Mouse (Mus musculus) forebrain, embryonic 15.5 days (tissue): ENCODE data around the gene Ubr7. TPM values are rescaled to one million over a fixed set of nuclear protein-coding genes. Genes with fewer than 3 reads are reported as not detected.

Experiments used
- ATAC-seq: fragments of 200-750 bp; cut with Nextera tagmentation; replicated peaks from 2 replicates; pipeline ENCODE4 v1.8.0; 2017; ENCODE audit warnings: mild to moderate bottlenecking, moderate TSS enrichment, moderate library complexity
- H3K27ac ChIP-seq: fragments of 300-500 bp; sonication (generic); replicated peaks from 2 replicates; pipeline ENCODE4 v1.5.1; 2015; ENCODE audit warnings: mild to moderate bottlenecking, inconsistent platforms
- H3K27me3 ChIP-seq: fragments of 300-500 bp; sonication (generic); 2 replicates; pipeline ENCODE4 v1.6.1; 2015; ENCODE audit warnings: inconsistent platforms
- H3K36me3 ChIP-seq: fragments of 300-500 bp; sonication (generic); 2 replicates; pipeline ENCODE4 v1.6.1; 2015; ENCODE audit warnings: mild to moderate bottlenecking, inconsistent platforms
- H3K4me1 ChIP-seq: fragments of 300-500 bp; sonication (generic); 2 replicates; pipeline ENCODE4 v1.6.1; 2015; ENCODE audit warnings: inconsistent platforms
- H3K4me2 ChIP-seq: fragments of 300-500 bp; sonication (generic); replicated peaks from 2 replicates; pipeline ENCODE4 v1.6.1; 2015; ENCODE audit warnings: mild to moderate bottlenecking, inconsistent platforms
- H3K4me3 ChIP-seq: fragments of 300-500 bp; sonication (generic); 2 replicates; pipeline ENCODE4 v1.5.1; 2015; ENCODE audit warnings: mild to moderate bottlenecking, inconsistent platforms
- H3K9ac ChIP-seq: fragments of 300-500 bp; sonication (generic); replicated peaks from 2 replicates; pipeline ENCODE4 v1.6.1; 2015; ENCODE audit warnings: mild to moderate bottlenecking, inconsistent platforms
- H3K9me3 ChIP-seq: fragments of 300-500 bp; sonication (generic); 2 replicates; pipeline ENCODE4 v1.6.1; 2016; ENCODE audit warnings: inconsistent platforms
- WGBS: fragments of 180-500 bp; shearing (Covaris S2); methylation state at CpG from one replicate; pipeline ENCODE4 v1.1.7; 2015; ENCODE audit warnings: mixed read lengths; 5-methylcytosine and 5-hydroxymethylcytosine counted together
- polyA plus RNA-seq: library from polyadenylated mRNA; unstranded; fragments of >200 nt; fragmentation: Nextera tagmentation; extraction: Ambion mirVana; gene quantifications from 2 replicates; pipeline ENCODE4 v1.2.1, GENCODE M21; 2015

The Ubr7 gene
- polyA plus RNA-seq, 1 experiment from 2014 or later: 43.0 TPM

DNA sequence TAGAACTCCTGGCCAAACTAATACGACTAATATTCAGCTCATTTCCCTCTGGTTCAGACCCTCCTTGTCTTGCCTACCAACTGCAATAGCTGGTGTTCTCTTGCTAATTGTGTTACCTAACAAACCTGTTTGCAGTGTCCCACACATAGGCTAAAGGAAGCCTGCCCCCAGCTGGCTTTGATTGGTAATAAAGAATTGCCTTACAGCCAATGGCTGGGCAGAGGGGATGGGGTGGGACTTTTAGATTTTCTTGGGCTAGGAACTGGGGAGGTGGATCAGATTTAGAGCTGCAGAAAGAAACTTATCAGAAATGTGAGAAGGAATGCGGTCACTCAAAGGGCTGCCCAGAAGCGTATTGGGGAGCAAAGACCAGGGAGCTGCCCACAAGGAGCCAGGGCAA, 21.7 kb downstream of the Ubr7 start:
- Histone ChIP-seq H3K4me1 (no peaks in the 10 kb centered on the region), H3K9ac (no peak overlapping the region), H3K9me3 (no peaks in the 10 kb centered on the region), H3K27ac (no peak overlapping the region), H3K4me2 (no peak overlapping the region), H3K4me3 (no peak overlapping the region), H3K27me3 (no peaks in the 10 kb centered on the region), H3K36me3 (peaks cover 37% of the 10 kb centered on the region)
- 59% methylated on average over 3 of the region's 3 CpGs for WGBS
- no peak for ATAC-seq

- ATAC-seq: no peak
- no peaks in the 10 kb centered on the region for H3K4me1 ChIP-seq
- H3K4me2 ChIP-seq: no peak overlapping the region
- peaks cover 31% of the 10 kb centered on the region for H3K36me3 ChIP-seq
- 95% methylated on average over 5 of the region's 5 CpGs for WGBS
- no peaks in the 10 kb centered on the region for H3K9me3 ChIP-seq
- H3K9ac ChIP-seq: no peak overlapping the region
- H3K27ac ChIP-seq: no peak overlapping the region
- H3K27me3 ChIP-seq: no peaks in the 10 kb centered on the region
- no peak overlapping the region for H3K4me3 ChIP-seq
Measured at GRCm38 (mm10) chr12:102782841-102783240, 25.1 kb downstream of the Ubr7 start.

- Histone ChIP-seq H3K27me3 (no peaks in the 10 kb centered on the region), H3K36me3 (peaks cover 43% of the 10 kb centered on the region), H3K4me1 (no peaks in the 10 kb centered on the region)
Measured at GRCm38 (mm10) chr12:102784899-102785592, 27.3 kb downstream of the Ubr7 start.

GRCm38 (mm10) chr12:102785593-102785985, 27.8 kb downstream of the Ubr7 start:
- Histone ChIP-seq H3K9me3 (no peaks in the 10 kb centered on the region), H3K27me3 (no peaks in the 10 kb centered on the region), H3K36me3 (peaks cover 46% of the 10 kb centered on the region), H3K4me2 (no peak overlapping the region), H3K9ac (no peak overlapping the region), H3K27ac (no peak overlapping the region), H3K4me3 (no peak overlapping the region), H3K4me1 (no peaks in the 10 kb centered on the region)
- no peak for ATAC-seq
- WGBS: 84% methylated on average over 5 of the region's 5 CpGs

More at GRCm38 (mm10) chr12:102784899-102785592, 27.3 kb downstream of the Ubr7 start:
- WGBS: 91% methylated on average over 19 of the region's 19 CpGs
- Histone ChIP-seq H3K4me3 (no peak overlapping the region), H3K27ac (no peak overlapping the region), H3K9ac (no peak overlapping the region), H3K9me3 (no peaks in the 10 kb centered on the region), H3K4me2 (no peak overlapping the region)
- no peak for ATAC-seq

DNA sequence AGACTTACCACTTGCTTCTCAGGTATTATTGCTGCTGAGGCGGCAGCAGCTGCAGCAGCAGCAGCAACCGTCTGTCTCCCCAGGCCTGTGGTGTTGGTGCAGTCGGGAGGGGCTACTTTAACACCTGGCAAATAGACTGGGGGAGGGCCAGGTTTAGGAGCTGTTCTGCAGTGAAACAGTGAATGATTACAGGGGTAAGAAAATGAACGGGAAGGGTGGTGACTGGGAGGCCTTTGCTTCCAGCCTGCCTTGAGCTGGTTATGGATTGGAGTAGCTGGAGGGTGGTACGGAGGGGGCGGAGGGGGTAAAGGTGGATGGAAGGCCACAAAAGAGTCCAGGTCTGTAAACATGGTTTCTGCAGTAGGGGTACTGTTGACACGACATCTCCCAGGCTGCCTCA, 30.2 kb downstream of the Ubr7 start:
- Histone ChIP-seq H3K4me3 (no peak overlapping the region), H3K4me2 (no peak overlapping the region), H3K27ac (no peak overlapping the region), H3K36me3 (peaks cover 62% of the 10 kb centered on the region), H3K4me1 (no peaks in the 10 kb centered on the region), H3K27me3 (no peaks in the 10 kb centered on the region), H3K9me3 (no peaks in the 10 kb centered on the region), H3K9ac (no peak overlapping the region)
- ATAC-seq: no peak
- WGBS: 91% methylated on average over 7 of the region's 7 CpGs

DNA sequence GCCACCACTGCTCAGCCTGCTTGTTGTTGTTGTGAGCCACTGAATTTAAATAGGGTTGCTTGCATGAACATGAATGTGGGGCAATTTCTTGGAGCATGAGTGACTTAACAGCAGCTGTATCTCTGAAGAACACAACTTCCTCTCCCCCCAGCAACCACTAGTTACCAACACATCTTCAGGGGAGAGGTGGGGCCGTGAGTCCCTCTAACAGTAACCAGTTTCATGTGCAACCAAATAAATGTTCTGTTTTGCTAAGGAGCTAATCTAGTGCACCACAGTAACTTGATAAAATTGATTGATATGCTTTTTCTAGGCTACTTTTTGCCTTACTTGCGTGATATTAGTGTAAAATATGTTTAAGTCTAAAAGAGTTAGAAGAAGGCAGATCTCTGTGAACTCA, 41.8 kb downstream of the Ubr7 start:
- H3K4me2 ChIP-seq: no peak overlapping the region
- H3K4me1 ChIP-seq: no peaks in the 10 kb centered on the region
- H3K9me3 ChIP-seq: no peaks in the 10 kb centered on the region
- H3K36me3 ChIP-seq: peaks cover 8% of the 10 kb centered on the region; the same call in 1 of the 2 replicates
- no peaks in the 10 kb centered on the region for H3K27me3 ChIP-seq
- H3K27ac ChIP-seq: no peak overlapping the region
- ATAC-seq: no peak
- 100% methylated on average over 2 of the region's 2 CpGs for WGBS
- no peak overlapping the region for H3K4me3 ChIP-seq
- H3K9ac ChIP-seq: no peak overlapping the region

GRCm38 (mm10) chr12:102814858-102815257, 57.1 kb downstream of the Ubr7 start:
- Histone ChIP-seq H3K36me3 (peaks cover 15% of the 10 kb centered on the region), H3K4me3 (no peak overlapping the region), H3K4me1 (no peaks in the 10 kb centered on the region), H3K27ac (no peak overlapping the region), H3K9me3 (no peaks in the 10 kb centered on the region), H3K9ac (no peak overlapping the region), H3K27me3 (no peaks in the 10 kb centered on the region), H3K4me2 (no peak overlapping the region)
- no peak for ATAC-seq
- 82% methylated on average over 1 of the region's 1 CpGs for WGBS

DNA sequence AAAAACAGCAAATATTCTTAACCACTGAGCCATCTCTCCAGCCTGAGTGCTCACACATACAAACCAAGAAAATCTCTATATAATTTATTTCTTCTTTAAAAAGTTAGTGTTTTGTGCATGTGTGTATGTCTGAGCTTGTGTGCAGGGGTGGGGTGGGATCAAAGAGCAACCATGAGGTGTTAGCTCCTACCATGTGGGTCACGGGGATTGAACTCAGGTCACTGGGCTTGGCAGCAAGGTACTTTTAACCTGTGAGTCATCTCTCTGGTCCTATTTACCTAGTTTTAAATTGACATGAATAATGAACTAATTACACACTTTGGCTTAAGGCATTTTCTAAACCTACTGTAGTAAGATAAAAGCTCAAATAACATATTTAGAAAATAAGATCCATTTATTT, 68.6 kb downstream of the Ubr7 start:
- WGBS: 100% methylated on average over 1 of the region's 1 CpGs
- no peak overlapping the region for H3K9ac ChIP-seq
- no peaks in the 10 kb centered on the region for H3K27me3 ChIP-seq
- no peaks in the 10 kb centered on the region; the same call in 1 of the 2 replicates for H3K36me3 ChIP-seq
- ATAC-seq: no peak
- H3K9me3 ChIP-seq: no peaks in the 10 kb centered on the region
- no peaks in the 10 kb centered on the region for H3K4me1 ChIP-seq
- no peak overlapping the region for H3K27ac ChIP-seq
- H3K4me2 ChIP-seq: no peak overlapping the region
- H3K4me3 ChIP-seq: no peak overlapping the region

GRCm38 (mm10) chr12:102827119-102827518, 69.4 kb downstream of the Ubr7 start:
- Histone ChIP-seq H3K27me3 (no peaks in the 10 kb centered on the region), H3K4me1 (no peaks in the 10 kb centered on the region), H3K36me3 (peaks cover 2% of the 10 kb centered on the region; the same call in 1 of the 2 replicates), H3K4me3 (no peak overlapping the region), H3K27ac (no peak overlapping the region), H3K9me3 (no peaks in the 10 kb centered on the region), H3K4me2 (no peak overlapping the region), H3K9ac (no peak overlapping the region)
- no peak for ATAC-seq
- WGBS: 91% methylated on average over 1 of the region's 1 CpGs

Other genes starting within 250 kb of the Ubr7 start
- 99.3 and 102 TPM in 2 replicates for gene Chga, start 203.0 kb upstream of the Ubr7 start, polyA plus RNA-seq
- 58.7 and 59.1 TPM in 2 replicates for gene Itpk1, start 53.0 kb upstream of the Ubr7 start, polyA plus RNA-seq
- gene Moap1, start 14.3 kb upstream of the Ubr7 start, polyA plus RNA-seq: 48.9 and 53.2 TPM in 2 replicates
- gene Tmem251, start 14.2 kb upstream of the Ubr7 start, polyA plus RNA-seq: 11.4 and 12.7 TPM in 2 replicates
- not detected in 2 replicates for gene Gm28051, start 202 bp upstream of the Ubr7 start, polyA plus RNA-seq
- 42.4 and 45.4 TPM in 2 replicates for gene Gon7, start 164 bp upstream of the Ubr7 start, polyA plus RNA-seq
- 37.6 and 37.8 TPM in 2 replicates for gene Gm20604, start 705 bp downstream of the Ubr7 start, polyA plus RNA-seq
- 17.8 and 19.7 TPM in 2 replicates for gene Btbd7, start 120.5 kb downstream of the Ubr7 start, polyA plus RNA-seq
- not detected in 2 replicates for gene Cox8c, start 141.3 kb downstream of the Ubr7 start, polyA plus RNA-seq
- 7.2 and 7.9 TPM in 2 replicates for gene Unc79, start 190.9 kb downstream of the Ubr7 start, polyA plus RNA-seq